Mouse (Mus musculus): Measurements from ENCODE around the gene Ranbp1. TPM values are rescaled to one million over a fixed set of nuclear protein-coding genes. Genes with fewer than 3 reads are reported as not detected.
"Not testable (repeated sequence)": the region's sequence is repeated elsewhere in the genome, so short reads cannot be mapped to it uniquely, and the experiment has no call there.

The Ranbp1 gene
- polyA plus RNA-seq, 1 experiment from 2014 or later, result 441 TPM

- H3K4me2 ChIP-seq (replicated peaks); ATAC-seq (replicated peaks): not testable (repeated sequence)
- peaks cover 26% of the 10 kb centered on the region for H3K4me1 ChIP-seq
Observed at GRCm38 (mm10) chr16:18195561-18195960, 53.0 kb downstream of the Ranbp1 start.

GRCm38 (mm10) chr16:18195068-18195467, 53.5 kb downstream of the Ranbp1 start:
- no peak overlapping the region for H3K4me3 ChIP-seq
- H3K4me2 ChIP-seq (replicated peaks), result no peak overlapping the region
- no peak overlapping the region for H3K9ac ChIP-seq (replicated peaks)
- H3K27ac ChIP-seq (replicated peaks), result peak overlapping the region; percentile 66
- ATAC-seq (replicated peaks), result peak; percentile 70
- H3K9me3 ChIP-seq, result no peaks in the 10 kb centered on the region
- H3K27me3 ChIP-seq, result no peaks in the 10 kb centered on the region
- H3K4me1 ChIP-seq, result peaks cover 26% of the 10 kb centered on the region
- no peaks in the 10 kb centered on the region for H3K36me3 ChIP-seq
- WGBS, result 34% methylated on average over 5 of the region's 5 CpGs

More at GRCm38 (mm10) chr16:18195561-18195960, 53.0 kb downstream of the Ranbp1 start:
- 38% methylated on average over 3 of the region's 3 CpGs for WGBS
- not testable (repeated sequence) for H3K27me3 ChIP-seq; H3K36me3 ChIP-seq; H3K27ac ChIP-seq (replicated peaks); H3K4me3 ChIP-seq; H3K9ac ChIP-seq (replicated peaks); H3K9me3 ChIP-seq

GRCm38 (mm10) chr16:18194208-18194985, 54.1 kb downstream of the Ranbp1 start:
- Histone ChIP-seq H3K4me3 (no peak overlapping the region), H3K9ac (replicated peaks) (0 out of 2 replicates have a peak overlapping the region, but pooled peaks have one; percentile 13), H3K27me3 (no peaks in the 10 kb centered on the region), H3K27ac (replicated peaks) (peak overlapping the region; percentile 66), H3K9me3 (no peaks in the 10 kb centered on the region), H3K4me2 (replicated peaks) (no peak overlapping the region), H3K36me3 (no peaks in the 10 kb centered on the region), H3K4me1 (peaks cover 26% of the 10 kb centered on the region)
- peak; percentile 34 for ATAC-seq (replicated peaks)
- 62% methylated on average over 15 of the region's 15 CpGs for WGBS

GRCm38 (mm10) chr16:18191006-18191405, 57.5 kb downstream of the Ranbp1 start:
- ATAC-seq (replicated peaks), result no peak
- Histone ChIP-seq H3K9ac (replicated peaks) (no peak overlapping the region), H3K27ac (replicated peaks) (no peak overlapping the region), H3K27me3 (no peaks in the 10 kb centered on the region), H3K9me3 (no peaks in the 10 kb centered on the region), H3K4me1 (peaks cover 15% of the 10 kb centered on the region), H3K4me3 (no peak overlapping the region), H3K36me3 (no peaks in the 10 kb centered on the region), H3K4me2 (replicated peaks) (no peak overlapping the region)
- WGBS, result 78% methylated on average over 2 of the region's 2 CpGs

MicroRNAs encoded within 50 kb of the gene (microRNA counts, 519-probe panel; counts per million panel counts)
- microRNA mmu-miR-1306, result 2,363 counts per million, percentile 46 among the panel's probes with 10 or more counts

Small RNAs within 50 kb of the gene (microRNA-seq; reads per million reads assigned to microRNA genes)
- gene Gm24572 (not detected), gene Mir1306 (231 reads per million, percentile 65 among the genes with 10 or more reads in this experiment)

Other genes with a start within 250 kb of the Ranbp1 start
- gene Dgcr6, start 195.9 kb downstream of the Ranbp1 start, polyA plus RNA-seq (2015; fragmentation: Nextera tagmentation; extraction: Ambion mirVana), result 167 and 169 TPM in 2 replicates
- 2.9 and 3.7 TPM in 2 replicates for gene Prodh, start 158.5 kb downstream of the Ranbp1 start, polyA plus RNA-seq (2015; fragmentation: Nextera tagmentation; extraction: Ambion mirVana)
- gene Rtn4r, start 121.1 kb downstream of the Ranbp1 start, polyA plus RNA-seq (2015; fragmentation: Nextera tagmentation; extraction: Ambion mirVana), result 18.1 and 21.9 TPM in 2 replicates
- 0.27 TPM in 1 of 2 replicates, not detected in the other for gene Ccdc188, start 30.9 kb downstream of the Ranbp1 start, polyA plus RNA-seq (2015; fragmentation: Nextera tagmentation; extraction: Ambion mirVana)
- gene Zdhhc8, start 13.6 kb downstream of the Ranbp1 start, polyA plus RNA-seq (2015; fragmentation: Nextera tagmentation; extraction: Ambion mirVana), result 17.9 and 18.9 TPM in 2 replicates
- 114 and 119 TPM in 2 replicates for gene Trmt2a, start 53 bp downstream of the Ranbp1 start, polyA plus RNA-seq (2015; fragmentation: Nextera tagmentation; extraction: Ambion mirVana)
- gene Gm49776, start 9.6 kb upstream of the Ranbp1 start, polyA plus RNA-seq (2015; fragmentation: Nextera tagmentation; extraction: Ambion mirVana), result 3.1 and 6.6 TPM in 2 replicates
- gene Dgcr8, start 40.5 kb upstream of the Ranbp1 start, polyA plus RNA-seq (2015; fragmentation: Nextera tagmentation; extraction: Ambion mirVana), result 38.5 and 40.9 TPM in 2 replicates
- 76.5 and 78.1 TPM in 2 replicates for gene Tango2, start 99.4 kb upstream of the Ranbp1 start, polyA plus RNA-seq (2015; fragmentation: Nextera tagmentation; extraction: Ambion mirVana)
- gene Arvcf, start 99.5 kb upstream of the Ranbp1 start, polyA plus RNA-seq (2015; fragmentation: Nextera tagmentation; extraction: Ambion mirVana), result 63.3 and 72.0 TPM in 2 replicates
- 24.2 and 26.3 TPM in 2 replicates for gene Txnrd2, start 177.7 kb upstream of the Ranbp1 start, polyA plus RNA-seq (2015; fragmentation: Nextera tagmentation; extraction: Ambion mirVana)
- gene Comt, start 178.1 kb upstream of the Ranbp1 start, polyA plus RNA-seq (2015; fragmentation: Nextera tagmentation; extraction: Ambion mirVana), result 83.0 and 84.4 TPM in 2 replicates
- 16.0 and 16.4 TPM in 2 replicates for gene Gnb1l, start 250.0 kb upstream of the Ranbp1 start, polyA plus RNA-seq (2015; fragmentation: Nextera tagmentation; extraction: Ambion mirVana)